1 mouse cellular context compared by ENCODE assay signal in genomic region chr5:73292502-73293457, GRCm38 (mm10).
TF ChIP-seq lines count a peak whose summit lies in the region.

Gene Ociad1, plus strand, starts transcription at chr5:73292784.

TF ChIP-seq in CH12.LX, 34 proteins besides CTCF, POLR2A, EP300 and RAD21 (continued from another document):
- TF ChIP-seq ZNF384 (IDR thresholded peaks at IDR 0.05; ENCODE audit: low read depth, low read length) = no peak
- TF ChIP-seq SIN3A (IDR thresholded peaks at IDR 0.05; ENCODE audit: low read length) = 0 out of 2 replicates have a peak, but pooled peaks have one; percentile 82
- no peak for TF ChIP-seq USF2 (conservative IDR thresholded peaks at IDR 0.05; ENCODE audit: low read depth, low read length)
- TF ChIP-seq MXI1 (IDR thresholded peaks at IDR 0.05; ENCODE audit: low read depth, low read length) = peak; percentile 78; the same call in 1 of the 2 replicates
- TF ChIP-seq BHLHE40 (IDR thresholded peaks at IDR 0.05; ENCODE audit: low read depth, low read length) = peak; percentile 31; the same call in 1 of the 2 replicates
- 0 out of 2 replicates have a peak, but pooled peaks have one; percentile 46 for TF ChIP-seq JUN (IDR thresholded peaks at IDR 0.05; ENCODE audit: insufficient read depth, low read depth, low read length)
- TF ChIP-seq ZMIZ1 (IDR thresholded peaks at IDR 0.05; ENCODE audit: low read depth, low read length) = peak; percentile 83; the same call in 1 of the 2 replicates
- TF ChIP-seq NRF1 (IDR thresholded peaks at IDR 0.05; ENCODE audit: low read depth, low read length) = peak; percentile 88
- no peak for TF ChIP-seq E2F4 (IDR thresholded peaks at IDR 0.05; ENCODE audit: insufficient replicate concordance, low read depth, low read length)
- no peak; the same call in 1 of the 2 replicates for TF ChIP-seq GABPA (IDR thresholded peaks at IDR 0.05; ENCODE audit: insufficient replicate concordance, low read depth, low read length)
- TF ChIP-seq CHD2 (IDR thresholded peaks at IDR 0.05; ENCODE audit: low read length) = peak; percentile 72; the same call in 1 of the 2 replicates
